In the genomic region with DNA sequence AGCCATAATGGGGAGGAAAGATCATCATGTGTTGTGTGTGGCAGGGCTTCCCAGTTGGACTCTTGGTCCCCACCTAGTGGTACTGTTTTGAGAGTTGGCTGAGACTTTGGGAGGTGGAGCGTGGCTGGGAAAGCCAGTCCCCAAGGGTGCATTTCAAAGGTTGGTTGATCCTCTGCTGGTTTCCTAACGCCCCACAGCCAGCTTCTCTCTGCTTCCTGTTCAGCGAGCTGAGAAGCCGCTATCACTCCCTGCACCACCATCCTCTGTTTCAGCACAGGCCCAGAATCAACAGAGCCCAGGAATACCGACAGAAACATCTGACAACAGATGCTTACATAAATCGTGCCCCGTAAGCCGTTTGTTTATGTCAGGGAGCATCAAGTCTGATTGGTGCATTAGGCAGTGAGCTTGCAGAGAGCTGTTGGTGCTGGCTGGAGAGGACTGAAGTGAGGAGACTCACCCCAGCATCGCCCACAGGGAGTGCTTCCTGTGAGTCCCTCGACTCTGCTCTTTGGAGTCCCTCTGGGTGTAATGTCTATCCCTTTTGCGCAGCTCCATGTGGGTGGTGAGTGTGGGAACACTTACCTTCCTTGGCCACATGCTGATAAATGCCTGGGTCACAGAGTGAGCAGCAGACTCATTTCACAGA, we compare ENCODE assay signal across 7 mouse cellular contexts.
DNase-seq lines count a peak whose midpoint lies in the region; ATAC-seq and TF ChIP-seq lines count a peak whose summit lies in the region.

No protein-coding gene starts in this region.

- no peak for TF ChIP-seq EP300 in MEL (IDR thresholded peaks at IDR 0.05; ENCODE audit: low read depth in 1 of 2, low read length in 2 of 2)

- TF ChIP-seq CTCF in MEL (IDR thresholded peaks at IDR 0.05 in 2 of 3, conservative IDR thresholded peaks at IDR 0.05 in 1 of 3; ENCODE audit: control insufficient read depth in 1 of 3, insufficient read depth in 1 of 3, low read depth in 2 of 3, low read length in 3 of 3, poor library complexity in 1 of 3, severe bottlenecking in 1 of 3), result peak in 2 of 3 experiments; percentile 18 to 39; a peak in 2 of 6 replicates

- no peak for ATAC-seq in embryonic facial prominence, embryonic 13.5 days (ENCODE audit: insufficient number of reproducible peaks, insufficient read depth, low FRiP score, low TSS enrichment, low read depth)
- ATAC-seq in hindbrain, embryonic 11.5 days (ENCODE audit: low FRiP score), result no peak
- ATAC-seq in stomach, embryonic 15.5 days (ENCODE audit: insufficient read depth, low FRiP score, low read depth), result peak; percentile 56; the same call in 1 of the 2 replicates

- H3K9me3 ChIP-seq in MEL (replicated peaks; ENCODE audit: insufficient read depth, low read length), result no peaks in the 10 kb centered on the region
- H3K9me3 ChIP-seq in embryonic facial prominence, embryonic 13.5 days, result no peaks in the 10 kb centered on the region
- no peaks in the 10 kb centered on the region for H3K9me3 ChIP-seq in hindbrain, embryonic 11.5 days (ENCODE audit: control insufficient read depth, low read length)
- no peaks in the 10 kb centered on the region for H3K9me3 ChIP-seq in stomach, embryonic 15.5 days

- H3K79me2 ChIP-seq in MEL (ENCODE audit: control insufficient read depth, insufficient read depth, low read length, poor library complexity), result no peaks in the 10 kb centered on the region

- peak; percentile 38 for DNase-seq in MEL (ENCODE audit: low read depth, low spot score)
- peak; percentile 71 for DNase-seq in adrenal gland, postnatal 14 days
- DNase-seq in hindbrain, embryonic 11.5 days (ENCODE audit: low spot score), result peak; percentile 53
- peak; percentile 36 to 50 for DNase-seq in layer of hippocampus, postnatal 36 days
- peak; percentile 40 to 56 for DNase-seq in lung, postnatal 4 days

- WGBS in embryonic facial prominence, embryonic 13.5 days, result 4% methylated on average over 11 of the region's 11 CpGs
- WGBS in hindbrain, embryonic 11.5 days, result 7% methylated on average over 11 of the region's 11 CpGs
- 2% methylated on average over 11 of the region's 11 CpGs for WGBS in stomach, embryonic 15.5 days

- no peak overlapping the region for H3K27ac ChIP-seq in MEL (ENCODE audit: control insufficient read depth, low read depth, low read length)
- no peak overlapping the region for H3K27ac ChIP-seq in embryonic facial prominence, embryonic 13.5 days
- H3K27ac ChIP-seq in hindbrain, embryonic 11.5 days (ENCODE audit: low read depth, low read length), result no peak overlapping the region
- no peak overlapping the region for H3K27ac ChIP-seq in stomach, embryonic 15.5 days

- H3K4me1 ChIP-seq in MEL (ENCODE audit: control insufficient read depth in 1 of 2, insufficient read depth in 2 of 2, low read length in 2 of 2), result no peaks in the 10 kb centered on the region
- peaks cover 15% of the 10 kb centered on the region; the same call in 1 of the 2 replicates for H3K4me1 ChIP-seq in embryonic facial prominence, embryonic 13.5 days
- H3K4me1 ChIP-seq in hindbrain, embryonic 11.5 days (replicated peaks; ENCODE audit: control insufficient read depth, insufficient read depth, low read length), result no peaks in the 10 kb centered on the region; the same call in 1 of the 2 replicates
- 0 out of 2 replicates have a peak, but pooled peaks cover 4% of the 10 kb centered on the region for H3K4me1 ChIP-seq in stomach, embryonic 15.5 days

- no peaks in the 10 kb centered on the region for H3K36me3 ChIP-seq in MEL (ENCODE audit: control insufficient read depth in 1 of 2, insufficient read depth in 2 of 2, low read length in 2 of 2)
- H3K36me3 ChIP-seq in embryonic facial prominence, embryonic 13.5 days, result no peaks in the 10 kb centered on the region
- H3K36me3 ChIP-seq in hindbrain, embryonic 11.5 days (ENCODE audit: control insufficient read depth, insufficient read depth, low read length), result no peaks in the 10 kb centered on the region
- no peaks in the 10 kb centered on the region for H3K36me3 ChIP-seq in stomach, embryonic 15.5 days

- no peak overlapping the region for H3K4me3 ChIP-seq in MEL (ENCODE audit: control insufficient read depth in 1 of 2, insufficient read depth in 1 of 2, low read depth in 2 of 2, low read length in 2 of 2)
- peak overlapping the region; percentile 34 for H3K4me3 ChIP-seq in embryonic facial prominence, embryonic 13.5 days
- H3K4me3 ChIP-seq in hindbrain, embryonic 11.5 days (ENCODE audit: low read depth, low read length), result 0 out of 2 replicates have a peak overlapping the region, but pooled peaks have one; percentile 10
- peak overlapping the region; percentile 17; the same call in 1 of the 2 replicates for H3K4me3 ChIP-seq in stomach, embryonic 15.5 days (replicated peaks)

- no peak for TF ChIP-seq POLR2A in MEL (IDR thresholded peaks at IDR 0.05; ENCODE audit: control insufficient read depth in 1 of 2, insufficient read depth in 1 of 2, low read depth in 1 of 2, low read length in 2 of 2, poor library complexity in 1 of 2)

- H3K9ac ChIP-seq in MEL (ENCODE audit: control insufficient read depth, low read depth, low read length, poor library complexity, severe bottlenecking), result no peak overlapping the region
- peak overlapping the region; percentile 54; the same call in 1 of the 2 replicates for H3K9ac ChIP-seq in embryonic facial prominence, embryonic 13.5 days
- H3K9ac ChIP-seq in hindbrain, embryonic 11.5 days (ENCODE audit: low read depth, low read length), result no peak overlapping the region
- no peak overlapping the region for H3K9ac ChIP-seq in stomach, embryonic 15.5 days

- peak; percentile 31 for TF ChIP-seq RAD21 in MEL (IDR thresholded peaks at IDR 0.05; ENCODE audit: low read depth, low read length)

- H3K4me2 ChIP-seq in embryonic facial prominence, embryonic 13.5 days, result peak overlapping the region; percentile 56
- peak overlapping the region; percentile 29; the same call in 1 of the 2 replicates for H3K4me2 ChIP-seq in hindbrain, embryonic 11.5 days (replicated peaks; ENCODE audit: low read depth, low read length)
- H3K4me2 ChIP-seq in stomach, embryonic 15.5 days, result peak overlapping the region; percentile 44

- H3K27me3 ChIP-seq in MEL (ENCODE audit: control insufficient read depth in 1 of 2, insufficient read depth in 2 of 2, low read length in 2 of 2), result peaks cover 3 to 7% of the 10 kb centered on the region in 2 experiments; a peak in 3 of 4 replicates
- H3K27me3 ChIP-seq in embryonic facial prominence, embryonic 13.5 days, result no peaks in the 10 kb centered on the region
- no peaks in the 10 kb centered on the region for H3K27me3 ChIP-seq in hindbrain, embryonic 11.5 days (ENCODE audit: control insufficient read depth, insufficient read depth, low read length)
- H3K27me3 ChIP-seq in stomach, embryonic 15.5 days (replicated peaks), result no peaks in the 10 kb centered on the region

TF ChIP-seq in MEL, 35 proteins besides CTCF, POLR2A, EP300 and RAD21:
- TF ChIP-seq SMC3 (IDR thresholded peaks at IDR 0.05; ENCODE audit: low read depth, low read length) (peak; percentile 46; the same call in 1 of the 2 replicates), ZMIZ1 (IDR thresholded peaks at IDR 0.05; ENCODE audit: low read depth, low read length) (no peak)

Comparison
In these comparisons a context has a peak if more than half of its experiments do, and no peak if none do; other contexts are left out.
1. H3K4me3 ChIP-seq: peak in embryonic facial prominence, embryonic 13.5 days (single experiment), hindbrain, embryonic 11.5 days (single experiment) and stomach, embryonic 15.5 days (single experiment); none in MEL (0 of 2).
2. Peak in every context shown above with its lines, with median percentiles within 50 percentile points of each other: DNase-seq and H3K4me2 ChIP-seq.